Mouse (Mus musculus) G1E (cell line): ENCODE data around the gene Macrod2. TPM values are rescaled to one million over a fixed set of nuclear protein-coding genes. Genes with fewer than 3 reads are reported as not detected.

ENCODE experiments used
- ATAC-seq: 2 replicates; pipeline ENCODE4 v1.8.0; 2016; ENCODE audit warnings: mild to moderate bottlenecking; ENCODE audit not compliant: insufficient number of reproducible peaks, poor library complexity, low FRiP score, severe bottlenecking; ENCODE audit errors: extremely low read depth
- DNase-seq: peaks from one replicate; pipeline ENCODE4 v3.0.0; 2012; ENCODE audit warnings: low spot score
- H3K27me3 ChIP-seq: 2 replicates; pipeline ENCODE4 v1.6.1; 2012; ENCODE audit warnings: mild to moderate bottlenecking, low read length, inconsistent platforms; ENCODE audit not compliant: insufficient read depth
- H3K36me3 ChIP-seq: replicated peaks from 2 replicates; pipeline ENCODE3; 2012; ENCODE audit warnings: mild to moderate bottlenecking, inconsistent platforms
- H3K4me1 ChIP-seq: 2 replicates; pipeline ENCODE4 v1.6.1; 2012; ENCODE audit warnings: low read depth, low read length, inconsistent platforms, mixed read lengths; ENCODE audit not compliant: insufficient read depth
- H3K4me3 ChIP-seq: 2 replicates; pipeline ENCODE4 v1.5.1; 2012; ENCODE audit warnings: low read depth, mild to moderate bottlenecking, inconsistent platforms, low read length, moderate library complexity, mixed read lengths
- H3K9me3 ChIP-seq: replicated peaks from 2 replicates; pipeline ENCODE4 v1.6.1; 2012; ENCODE audit warnings: inconsistent platforms
- CTCF ChIP-seq: IDR thresholded peaks from 2 replicates; pipeline ENCODE4 v1.5.1; 2012; ENCODE audit warnings: low read depth, low read length, inconsistent platforms, mixed read lengths
- GATA1 ChIP-seq: IDR thresholded peaks from 2 replicates; pipeline ENCODE4 v1.6.1; 2012; ENCODE audit warnings: borderline replicate concordance, low read length, inconsistent platforms, mixed read lengths
- GATA2 ChIP-seq: IDR thresholded peaks from 2 replicates; pipeline ENCODE4 v1.6.1; 2012; ENCODE audit warnings: low read depth, low read length, inconsistent platforms, borderline replicate concordance
- POLR2AphosphoS5 ChIP-seq: IDR thresholded peaks from 2 replicates; pipeline ENCODE4 v1.6.1; 2012; ENCODE audit warnings: low read depth, low read length, inconsistent platforms; ENCODE audit not compliant: insufficient replicate concordance
- TAL1 ChIP-seq: conservative IDR thresholded peaks from 2 replicates; pipeline ENCODE4 v1.6.1; 2012; ENCODE audit warnings: low read depth, low read length, inconsistent platforms, mixed read lengths
- polyA plus RNA-seq: library from polyadenylated mRNA; stranded (reverse); fragments of >175 nt; gene quantifications from 2 replicates; pipeline ENCODE4 v1.2.3, GENCODE M21; 2012
- total RNA-seq, 2 experiments: library from RNA; stranded (forward) in 1 of 2; stranded (reverse) in 1 of 2; fragments of 200-1000 nt in 1 of 2; fragments of >200 nt in 1 of 2; fragmentation: Nextera tagmentation in 1 of 2; gene quantifications; 2 replicates each; pipeline ENCODE4 v1.2.3; 2014 to 2017

The Macrod2 gene
- total and polyA plus RNA-seq, 3 experiments: 0.38 TPM; not detected in 2

DNA sequence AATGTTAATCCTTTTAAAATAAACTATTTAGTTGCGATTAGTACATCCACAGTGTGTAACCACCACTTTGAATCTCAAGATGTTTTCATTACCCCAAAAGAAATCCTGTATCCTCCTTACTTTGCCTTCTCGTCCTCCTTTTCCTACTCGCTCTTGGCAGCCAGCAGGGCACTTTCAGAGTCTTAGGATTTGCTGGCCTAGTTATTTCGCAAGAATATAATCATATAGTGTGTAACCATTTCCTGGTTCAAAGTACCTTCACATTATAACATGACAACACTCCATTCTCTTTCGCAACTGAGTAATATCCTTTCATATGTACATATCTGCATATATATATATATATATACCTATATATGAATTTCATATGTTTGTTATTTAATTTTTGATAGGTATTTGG is 298.7 kb downstream of the Macrod2 start:
- no peak for ATAC-seq
- no peaks in the 10 kb centered on the region for H3K36me3 ChIP-seq
- no peak overlapping the region for H3K4me3 ChIP-seq
- no peak for TF ChIP-seq POLR2AphosphoS5
- TF ChIP-seq GATA2: no peak
- no peak for TF ChIP-seq GATA1
- no peak for TF ChIP-seq TAL1
- no peak for TF ChIP-seq CTCF
- no peak for DNase-seq
- no peaks in the 10 kb centered on the region for H3K4me1 ChIP-seq
- H3K27me3 ChIP-seq: no peaks in the 10 kb centered on the region
- H3K9me3 ChIP-seq: 0 out of 2 replicates have a peak, but pooled peaks cover 2% of the 10 kb centered on the region

- TF ChIP-seq POLR2AphosphoS5 (no peak), GATA1 (no peak), CTCF (no peak), TAL1 (no peak), GATA2 (no peak)
- Histone ChIP-seq H3K4me1 (no peaks in the 10 kb centered on the region), H3K4me3 (no peak overlapping the region), H3K36me3 (no peaks in the 10 kb centered on the region), H3K27me3 (no peaks in the 10 kb centered on the region), H3K9me3 (0 out of 2 replicates have a peak, but pooled peaks cover 2% of the 10 kb centered on the region)
- DNase-seq (no peak), ATAC-seq (no peak)
Observed at GRCm38 (mm10) chr2:140698585-140698984, 303.5 kb downstream of the Macrod2 start.

- H3K4me1 ChIP-seq: no peaks in the 10 kb centered on the region
- H3K4me3 ChIP-seq: no peak overlapping the region
- DNase-seq: no peak
- no peaks in the 10 kb centered on the region for H3K27me3 ChIP-seq
- no peaks in the 10 kb centered on the region for H3K9me3 ChIP-seq
- TF ChIP-seq GATA1 (no peak), CTCF (no peak), TAL1 (no peak), GATA2 (no peak)
- H3K36me3 ChIP-seq: no peaks in the 10 kb centered on the region
- no peak for ATAC-seq
Observed at GRCm38 (mm10) chr2:140703377-140703776, 308.3 kb downstream of the Macrod2 start.

GRCm38 (mm10) chr2:140704146-140704545 is 309.0 kb downstream of the Macrod2 start:
- Histone ChIP-seq H3K4me3 (no peak overlapping the region), H3K36me3 (no peaks in the 10 kb centered on the region), H3K9me3 (no peaks in the 10 kb centered on the region), H3K27me3 (no peaks in the 10 kb centered on the region), H3K4me1 (no peaks in the 10 kb centered on the region)
- ATAC-seq (no peak), DNase-seq (no peak)
- TF ChIP-seq POLR2AphosphoS5 (no peak), GATA1 (no peak), CTCF (no peak), TAL1 (no peak), GATA2 (no peak)

GRCm38 (mm10) chr2:140705278-140705677 is 310.2 kb downstream of the Macrod2 start:
- ATAC-seq (no peak), DNase-seq (no peak)
- H3K4me3 ChIP-seq: no peak overlapping the region
- no peaks in the 10 kb centered on the region for H3K36me3 ChIP-seq
- H3K27me3 ChIP-seq: no peaks in the 10 kb centered on the region
- no peaks in the 10 kb centered on the region for H3K4me1 ChIP-seq
- TF ChIP-seq GATA1 (no peak), CTCF (no peak), GATA2 (no peak), TAL1 (no peak), POLR2AphosphoS5 (no peak)
- no peaks in the 10 kb centered on the region for H3K9me3 ChIP-seq

- Histone ChIP-seq H3K4me1 (no peaks in the 10 kb centered on the region), H3K9me3 (no peaks in the 10 kb centered on the region), H3K4me3 (no peak overlapping the region), H3K36me3 (no peaks in the 10 kb centered on the region), H3K27me3 (no peaks in the 10 kb centered on the region)
- TF ChIP-seq TAL1 (no peak), GATA2 (no peak), GATA1 (no peak), CTCF (no peak), POLR2AphosphoS5 (no peak)
- DNase-seq: no peak
- no peak for ATAC-seq
Observed at GRCm38 (mm10) chr2:140707550-140707949, 312.4 kb downstream of the Macrod2 start.

DNA sequence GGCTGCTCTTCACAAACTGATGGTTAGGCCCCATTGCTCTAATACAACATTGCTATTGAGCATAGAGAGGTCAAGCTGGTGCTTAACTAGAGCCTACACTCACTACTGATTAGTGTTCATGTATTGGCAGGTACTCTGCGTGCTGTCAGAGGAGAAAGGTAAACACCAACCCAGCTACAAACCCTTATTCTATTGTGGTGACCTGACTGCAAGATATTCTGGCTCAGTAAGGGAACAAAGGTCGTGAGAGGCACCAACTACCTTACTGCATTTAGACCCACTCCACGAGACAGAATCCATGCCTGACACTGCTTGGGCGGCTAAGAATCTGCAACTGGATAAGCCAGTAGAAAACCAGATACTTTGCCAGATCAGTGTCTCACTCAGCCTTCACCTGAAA is 320.7 kb downstream of the Macrod2 start:
- no peaks in the 10 kb centered on the region for H3K4me1 ChIP-seq
- no peak for ATAC-seq
- no peaks in the 10 kb centered on the region for H3K27me3 ChIP-seq
- H3K4me3 ChIP-seq: no peak overlapping the region
- H3K9me3 ChIP-seq: no peaks in the 10 kb centered on the region
- TF ChIP-seq TAL1 (no peak), GATA1 (no peak), POLR2AphosphoS5 (no peak), CTCF (no peak), GATA2 (no peak)
- no peak for DNase-seq
- H3K36me3 ChIP-seq: no peaks in the 10 kb centered on the region
